Mouse (Mus musculus) stomach, postnatal 0 days (tissue): Measurements from ENCODE around the gene Eml5. TPM values are rescaled to one million over a fixed set of nuclear protein-coding genes. Genes with fewer than 3 reads are reported as not detected.

ENCODE experiments used
- ATAC-seq: fragments of 200-750 bp; cut with Nextera tagmentation; 2 replicates; pipeline ENCODE4 v1.8.0; 2017; ENCODE audit not compliant: low FRiP score, low TSS enrichment
- DNase-seq: peaks from one replicate; pipeline ENCODE4 v3.0.0-alpha.2; 2016; ENCODE audit warnings: low spot score
- H3K27ac ChIP-seq: fragments of 300-500 bp; sonication (generic); replicated peaks from 2 replicates; pipeline ENCODE4 v1.5.1; 2014; ENCODE audit warnings: mild to moderate bottlenecking, control low read depth
- H3K27me3 ChIP-seq: fragments of 300-500 bp; sonication (generic); 2 replicates; pipeline ENCODE4 v1.6.1; 2014; ENCODE audit warnings: low read length; ENCODE audit not compliant: control insufficient read depth, insufficient read depth
- H3K36me3 ChIP-seq: fragments of 300-500 bp; sonication (generic); 2 replicates; pipeline ENCODE4 v1.6.1; 2014; ENCODE audit warnings: low read length, mixed read lengths; ENCODE audit not compliant: control insufficient read depth, insufficient read depth
- H3K4me1 ChIP-seq: fragments of 300-500 bp; sonication (generic); replicated peaks from 2 replicates; pipeline ENCODE4 v1.6.1; 2014; ENCODE audit warnings: antibody characterized with exemption; ENCODE audit not compliant: control insufficient read depth, insufficient read depth
- H3K4me2 ChIP-seq: fragments of 300-500 bp; sonication (generic); replicated peaks from 2 replicates; pipeline ENCODE4 v1.6.1; 2014; ENCODE audit warnings: low read depth, mild to moderate bottlenecking, control low read depth, moderate library complexity
- H3K4me3 ChIP-seq: fragments of 300-500 bp; sonication (generic); 2 replicates; pipeline ENCODE4 v1.5.1; 2014; ENCODE audit warnings: low read depth, low read length, control low read depth
- H3K9ac ChIP-seq: fragments of 300-500 bp; sonication (generic); 2 replicates; pipeline ENCODE4 v1.6.1; 2014; ENCODE audit warnings: mild to moderate bottlenecking, low read length, control low read depth, mixed read lengths
- H3K9me3 ChIP-seq: fragments of 300-500 bp; sonication (generic); 2 replicates; pipeline ENCODE4 v1.6.1; 2016; ENCODE audit warnings: low read length; ENCODE audit not compliant: control insufficient read depth
- CTCF ChIP-seq: IDR thresholded peaks from 2 replicates; pipeline ENCODE4 v1.5.1; 2016; ENCODE audit warnings: antibody characterized with exemption, low read depth, mild to moderate bottlenecking, moderate library complexity
- EP300 ChIP-seq: optimal IDR thresholded peaks from 2 replicates; pipeline ENCODE3; 2016; ENCODE audit warnings: antibody characterized with exemption
- WGBS: fragments of 180-500 bp; shearing (Covaris S2); extraction: QIAGEN DNeasy Blood & Tissue Kit; methylation state at CpG from one replicate; pipeline ENCODE4 v1.1.7; 2014; 5-methylcytosine and 5-hydroxymethylcytosine counted together
- polyA plus RNA-seq: library from polyadenylated mRNA; unstranded; fragments of >200 nt; fragmentation: Nextera tagmentation; extraction: Ambion mirVana; gene quantifications from 2 replicates; pipeline ENCODE4 v1.2.1, GENCODE M21; 2015

The Eml5 gene
- polyA plus RNA-seq, 1 experiment from 2014 or later, result 1.7 TPM

DNA sequence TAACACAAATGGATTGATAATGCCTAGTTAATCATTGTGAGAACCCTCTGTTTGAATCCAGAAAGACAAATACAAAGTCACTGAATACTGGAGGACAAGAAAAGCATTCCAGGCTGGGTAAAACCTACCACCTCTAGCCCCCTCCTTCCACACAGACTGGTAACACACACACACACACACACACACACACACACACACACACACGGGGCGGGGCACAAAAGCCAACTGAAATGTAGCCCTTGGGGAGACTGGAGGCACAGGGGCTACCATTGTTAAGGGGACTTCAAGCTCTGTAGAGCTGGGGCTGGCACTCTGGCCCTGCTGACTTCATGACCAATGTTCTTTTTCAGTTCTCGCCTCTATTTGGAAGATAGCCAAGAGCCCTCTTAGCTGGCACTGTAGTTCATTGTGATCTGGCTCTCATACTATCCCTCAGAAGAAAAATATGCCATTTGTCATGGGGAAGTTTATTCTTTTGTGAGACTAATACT is 160.2 kb downstream of the Eml5 start:
- DNase-seq (peak; percentile 71), ATAC-seq (peak; percentile 72)
- no peak for TF ChIP-seq EP300
- no peak for TF ChIP-seq CTCF
- Histone ChIP-seq H3K27me3 (no peaks in the 10 kb centered on the region), H3K4me1 (peaks cover 5% of the 10 kb centered on the region; the same call in 1 of the 2 replicates), H3K36me3 (no peaks in the 10 kb centered on the region), H3K9ac (no peak overlapping the region), H3K4me2 (no peak overlapping the region), H3K9me3 (no peaks in the 10 kb centered on the region), H3K27ac (peak overlapping the region; percentile 36), H3K4me3 (no peak overlapping the region)
- 3% methylated on average over 3 of the region's 3 CpGs for WGBS

DNA sequence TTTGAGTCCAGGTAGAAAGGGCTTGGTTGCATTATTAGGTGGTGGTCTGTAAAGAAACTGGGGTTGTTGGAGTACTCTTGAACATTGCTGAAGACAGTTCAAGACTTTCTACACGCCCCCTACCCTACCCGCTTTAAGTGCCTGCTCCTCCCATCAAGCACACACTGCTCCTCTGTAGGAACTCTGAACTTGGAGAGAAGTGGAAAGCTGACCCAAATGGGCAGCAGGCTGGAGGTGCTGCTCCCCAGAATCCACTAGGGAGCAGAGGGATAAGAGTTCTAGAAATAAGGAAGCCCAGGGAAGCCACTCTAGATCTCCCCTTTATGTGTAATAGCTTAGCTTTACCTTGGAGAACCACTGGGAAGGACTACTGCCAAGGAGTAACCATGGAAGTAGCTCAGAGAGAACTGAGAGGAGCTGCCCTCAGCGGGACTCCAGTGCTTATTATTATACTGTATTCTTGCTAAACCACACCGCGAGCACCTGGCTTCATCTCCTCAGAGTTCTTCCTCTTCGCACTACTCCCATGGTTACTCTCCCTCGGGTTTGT is 163.4 kb downstream of the Eml5 start:
- H3K36me3 ChIP-seq, result no peaks in the 10 kb centered on the region
- ATAC-seq (peak; percentile 8; the same call in 1 of the 2 replicates), DNase-seq (no peak)
- H3K4me3 ChIP-seq, result peak overlapping the region; percentile 86
- peak overlapping the region; percentile 95 for H3K27ac ChIP-seq
- TF ChIP-seq EP300, result no peak
- no peak for TF ChIP-seq CTCF
- peak overlapping the region; percentile 66 for H3K4me2 ChIP-seq
- WGBS, result 10% methylated on average over 7 of the region's 7 CpGs
- H3K9ac ChIP-seq, result peak overlapping the region; percentile 96
- H3K9me3 ChIP-seq, result no peaks in the 10 kb centered on the region
- H3K4me1 ChIP-seq, result peaks cover 5% of the 10 kb centered on the region
- no peaks in the 10 kb centered on the region for H3K27me3 ChIP-seq

- peak within 1 kb of the TSS; percentile 66 for H3K4me2 ChIP-seq
- H3K27ac ChIP-seq, result peak within 1 kb of the TSS; percentile 95
- under 1% methylated on average over 72 of the region's 75 CpGs for WGBS
- DNase-seq (peak; percentile 80), ATAC-seq (peak; percentile 74)
- H3K4me1 ChIP-seq, result peaks cover 5% of the 10 kb centered on the region
- peak within 1 kb of the TSS; percentile 86 for H3K4me3 ChIP-seq
- H3K36me3 ChIP-seq, result no peaks in the 10 kb centered on the region
- H3K27me3 ChIP-seq, result no peaks in the 10 kb centered on the region
- peak within 1 kb of the TSS; percentile 96 for H3K9ac ChIP-seq
- H3K9me3 ChIP-seq, result no peaks in the 10 kb centered on the region
- TF ChIP-seq EP300, result no peak
- TF ChIP-seq CTCF, result no peak
Observed at GRCm38 (mm10) chr12:98736951-98737800, 164.1 kb downstream of the Eml5 start, which contains the start of gene Ptpn21. TSS of gene Ptpn21 (minus strand) at chr12:98737405.

Other genes with a start within 250 kb of the Eml5 start
- gene Ptpn21, start 164.1 kb downstream of the Eml5 start, polyA plus RNA-seq, result 5.5 and 6.6 TPM in 2 replicates
- gene Zc3h14, start 154.5 kb downstream of the Eml5 start, polyA plus RNA-seq, result 47.7 and 49.3 TPM in 2 replicates
- 9.9 and 11.7 TPM in 2 replicates for gene Ttc8, start 19.1 kb upstream of the Eml5 start, polyA plus RNA-seq